Mouse (Mus musculus) intestine, embryonic 15.5 days (tissue): ENCODE measurements around the gene Max. TPM values are rescaled to one million over a fixed set of nuclear protein-coding genes. Genes with fewer than 3 reads are reported as not detected.

Experiments used
- ATAC-seq: fragments of 200-750 bp; cut with Nextera tagmentation; 2 replicates; pipeline ENCODE4 v1.8.0; 2017; ENCODE audit warnings: moderate TSS enrichment, moderate library complexity
- H3K27ac ChIP-seq: fragments of 300-500 bp; sonication (generic); 2 replicates; pipeline ENCODE4 v1.5.1; 2015; ENCODE audit warnings: mild to moderate bottlenecking, inconsistent platforms
- H3K27me3 ChIP-seq: fragments of 300-500 bp; sonication (generic); replicated peaks from 2 replicates; pipeline ENCODE4 v1.6.1; 2015; ENCODE audit warnings: inconsistent platforms
- H3K36me3 ChIP-seq: fragments of 300-500 bp; sonication (generic); 2 replicates; pipeline ENCODE4 v1.6.1; 2015; ENCODE audit warnings: inconsistent platforms
- H3K4me1 ChIP-seq: fragments of 300-500 bp; sonication (generic); replicated peaks from 2 replicates; pipeline ENCODE4 v1.6.1; 2015; ENCODE audit warnings: inconsistent platforms
- H3K4me2 ChIP-seq: fragments of 300-500 bp; sonication (generic); replicated peaks from 2 replicates; pipeline ENCODE4 v1.6.1; 2015; ENCODE audit warnings: mild to moderate bottlenecking, inconsistent platforms
- H3K4me3 ChIP-seq: fragments of 300-500 bp; sonication (generic); replicated peaks from 2 replicates; pipeline ENCODE4 v1.5.1; 2015; ENCODE audit warnings: inconsistent platforms
- H3K9ac ChIP-seq: fragments of 300-500 bp; sonication (generic); 2 replicates; pipeline ENCODE4 v1.6.1; 2015; ENCODE audit warnings: inconsistent platforms
- H3K9me3 ChIP-seq: fragments of 300-500 bp; sonication (generic); 2 replicates; pipeline ENCODE4 v1.6.1; 2016; ENCODE audit warnings: inconsistent platforms
- WGBS: fragments of 180-500 bp; shearing (Covaris S2); methylation state at CpG from one replicate; pipeline ENCODE4 v1.1.7; 2015; 5-methylcytosine and 5-hydroxymethylcytosine counted together
- polyA plus RNA-seq: library from polyadenylated mRNA; unstranded; fragments of >200 nt; fragmentation: Nextera tagmentation; extraction: Ambion mirVana; gene quantifications from 2 replicates; pipeline ENCODE4 v1.2.1, GENCODE M21; 2015

Gene Max
- polyA plus RNA-seq, 1 experiment from 2014 or later, result 13.1 TPM

- WGBS, result 84% methylated on average over 16 of the region's 16 CpGs
- no peaks in the 10 kb centered on the region for H3K27me3 ChIP-seq
- H3K9ac ChIP-seq, result no peak overlapping the region
- no peaks in the 10 kb centered on the region for H3K4me1 ChIP-seq
- H3K4me3 ChIP-seq, result no peak overlapping the region
- H3K36me3 ChIP-seq, result no peaks in the 10 kb centered on the region
- H3K27ac ChIP-seq, result no peak overlapping the region
- no peak for ATAC-seq
- no peaks in the 10 kb centered on the region for H3K9me3 ChIP-seq
- H3K4me2 ChIP-seq, result no peak overlapping the region
These were observed 50.8 kb downstream of the Max start for GRCm38 (mm10) chr12:76911171-76911726.

DNA sequence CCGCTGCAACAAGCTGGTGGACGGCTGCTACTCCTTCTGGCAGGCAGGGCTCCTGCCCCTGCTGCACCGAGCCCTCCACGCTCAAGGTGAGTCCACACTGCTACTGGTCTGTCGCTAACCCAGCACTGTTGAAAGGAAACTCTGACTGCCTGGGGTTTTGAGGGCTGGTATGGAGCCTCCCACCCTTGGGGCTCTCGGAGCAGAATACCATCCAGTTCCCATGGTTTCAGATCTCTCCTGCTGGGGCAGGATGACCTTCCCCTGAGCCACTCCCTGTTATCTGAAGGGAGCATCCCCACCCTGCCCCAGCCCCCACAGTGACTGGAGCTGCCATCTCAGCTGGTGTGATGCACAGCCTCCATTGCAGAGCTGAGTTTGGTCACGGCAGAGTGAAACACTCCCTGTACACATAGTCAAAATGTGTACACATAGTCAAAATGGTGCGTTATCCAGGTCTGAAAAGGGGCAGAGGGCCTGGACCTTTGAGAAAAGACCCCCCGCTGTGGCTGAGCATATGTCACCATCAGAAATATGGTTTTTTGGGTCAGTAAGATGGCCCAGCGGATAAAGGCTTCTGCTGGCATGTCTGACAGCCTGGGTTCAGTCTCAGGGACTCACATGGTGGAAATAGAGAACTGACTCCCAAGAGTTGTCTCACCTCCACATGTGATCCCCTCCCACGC, 51.6 kb downstream of the Max start:
- H3K27ac ChIP-seq, result no peak overlapping the region
- H3K9ac ChIP-seq, result no peak overlapping the region
- no peak overlapping the region for H3K4me3 ChIP-seq
- H3K4me1 ChIP-seq, result no peaks in the 10 kb centered on the region
- no peaks in the 10 kb centered on the region for H3K9me3 ChIP-seq
- ATAC-seq, result no peak; the same call in 1 of the 2 replicates
- H3K4me2 ChIP-seq, result no peak overlapping the region
- 85% methylated on average over 11 of the region's 11 CpGs for WGBS
- H3K36me3 ChIP-seq, result no peaks in the 10 kb centered on the region
- H3K27me3 ChIP-seq, result no peaks in the 10 kb centered on the region

GRCm38 (mm10) chr12:76909218-76909617, 52.8 kb downstream of the Max start:
- 68% methylated on average over 5 of the region's 5 CpGs for WGBS
- peak; percentile 78 for ATAC-seq

DNA sequence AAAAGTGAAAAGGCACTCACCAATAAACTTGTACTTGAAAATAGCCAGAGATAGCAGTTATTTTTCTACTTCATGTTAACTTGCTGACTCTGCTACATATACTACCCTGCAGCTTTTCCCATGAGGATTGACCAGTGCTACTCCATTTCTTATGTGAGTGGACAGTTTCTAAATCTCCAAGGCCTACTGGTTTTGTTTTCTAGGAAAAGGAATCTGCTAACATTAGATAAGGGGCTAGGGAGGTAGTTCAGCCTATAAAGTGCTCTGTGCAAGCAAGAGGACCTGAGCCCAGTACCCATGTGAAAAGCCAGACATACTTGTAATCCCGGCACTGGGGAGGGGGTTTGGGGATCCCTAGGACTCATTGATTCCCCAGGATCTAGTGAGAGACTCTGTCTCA, 55.7 kb downstream of the Max start:
- WGBS, result 85% methylated on average over 1 of the region's 1 CpGs
- Histone ChIP-seq H3K4me2 (no peak overlapping the region), H3K27ac (no peak overlapping the region), H3K36me3 (no peaks in the 10 kb centered on the region), H3K9ac (no peak overlapping the region), H3K4me1 (no peaks in the 10 kb centered on the region), H3K9me3 (no peaks in the 10 kb centered on the region), H3K4me3 (no peak overlapping the region), H3K27me3 (no peaks in the 10 kb centered on the region)
- ATAC-seq, result no peak

More at GRCm38 (mm10) chr12:76909218-76909617, 52.8 kb downstream of the Max start:
- no peak overlapping the region for H3K4me2 ChIP-seq
- H3K9me3 ChIP-seq, result no peaks in the 10 kb centered on the region
- no peaks in the 10 kb centered on the region for H3K4me1 ChIP-seq
- H3K9ac ChIP-seq, result no peak overlapping the region
- H3K27ac ChIP-seq, result no peak overlapping the region
- H3K36me3 ChIP-seq, result no peaks in the 10 kb centered on the region
- H3K4me3 ChIP-seq, result no peak overlapping the region
- H3K27me3 ChIP-seq, result no peaks in the 10 kb centered on the region

GRCm38 (mm10) chr12:76901508-76902294, 60.3 kb downstream of the Max start:
- H3K36me3 ChIP-seq, result no peaks in the 10 kb centered on the region; the same call in 1 of the 2 replicates
- no peak overlapping the region for H3K4me3 ChIP-seq
- no peaks in the 10 kb centered on the region for H3K9me3 ChIP-seq
- H3K27me3 ChIP-seq, result no peaks in the 10 kb centered on the region
- no peak overlapping the region for H3K27ac ChIP-seq
- WGBS, result 86% methylated on average over 3 of the region's 3 CpGs
- no peak overlapping the region for H3K4me2 ChIP-seq
- no peaks in the 10 kb centered on the region for H3K4me1 ChIP-seq
- H3K9ac ChIP-seq, result no peak overlapping the region
- ATAC-seq, result no peak

DNA sequence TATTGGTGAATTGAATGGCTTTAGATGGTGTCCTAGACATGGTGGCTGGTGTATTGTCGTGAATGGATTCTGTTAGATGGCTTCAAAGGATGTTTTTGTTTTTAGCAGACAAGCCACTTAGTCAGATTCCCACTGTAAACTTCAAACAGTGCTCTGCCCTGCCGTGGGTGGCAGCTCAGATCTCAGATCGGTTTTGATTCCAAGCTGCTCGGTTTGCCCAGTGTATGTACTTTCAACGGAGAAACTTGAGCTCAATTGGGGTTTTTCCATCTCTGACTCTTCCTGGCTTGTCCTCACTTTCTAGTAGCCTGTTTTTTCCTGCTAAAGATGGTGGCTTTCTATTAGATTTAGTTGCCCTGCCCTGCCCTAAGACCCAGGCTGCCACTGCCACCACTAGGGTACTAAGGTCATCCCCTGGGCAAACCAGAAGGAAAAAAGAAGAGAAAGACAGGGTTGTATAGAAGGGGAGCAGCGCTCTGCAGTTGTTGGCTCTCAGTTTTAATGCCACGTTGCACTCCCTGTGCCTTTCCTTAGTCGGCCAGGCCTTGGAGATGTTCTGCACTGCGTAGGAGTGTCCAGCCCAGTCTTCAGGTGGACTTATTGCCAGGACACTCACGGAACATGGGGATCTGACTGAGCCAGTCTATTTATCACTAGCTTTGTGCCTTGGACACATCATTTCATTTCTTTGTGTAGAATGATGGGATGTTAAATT, 62.6 kb downstream of the Max start:
- Histone ChIP-seq H3K36me3 (no peaks in the 10 kb centered on the region; the same call in 1 of the 2 replicates), H3K27ac (no peak overlapping the region), H3K4me3 (no peak overlapping the region), H3K4me1 (no peaks in the 10 kb centered on the region), H3K27me3 (no peaks in the 10 kb centered on the region), H3K4me2 (no peak overlapping the region), H3K9me3 (no peaks in the 10 kb centered on the region), H3K9ac (no peak overlapping the region)
- ATAC-seq, result no peak
- 84% methylated on average over 10 of the region's 10 CpGs for WGBS

DNA sequence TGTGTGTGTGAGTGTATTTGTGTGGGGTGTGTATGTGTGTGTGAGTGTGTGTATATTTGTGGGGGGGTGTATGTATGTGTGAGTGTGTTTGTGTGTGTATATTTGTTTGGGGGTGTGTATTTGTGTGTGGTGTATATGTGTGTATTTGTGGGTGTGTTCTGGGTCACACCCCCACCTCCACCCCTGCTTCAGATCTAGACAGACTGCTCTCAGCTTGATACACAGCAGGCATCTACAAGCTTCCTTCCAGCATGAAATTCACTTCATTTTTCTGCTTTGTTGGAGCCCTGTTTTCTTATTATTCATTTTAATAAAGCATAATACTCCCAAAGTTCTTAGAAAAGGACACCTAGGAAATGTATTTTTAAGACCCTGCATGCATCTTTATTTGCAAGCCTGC, 63.9 kb downstream of the Max start:
- H3K4me3 ChIP-seq, result no peak overlapping the region
- H3K9me3 ChIP-seq, result no peaks in the 10 kb centered on the region
- no peak overlapping the region for H3K9ac ChIP-seq
- H3K27ac ChIP-seq, result no peak overlapping the region
- H3K27me3 ChIP-seq, result no peaks in the 10 kb centered on the region
- no peaks in the 10 kb centered on the region; the same call in 1 of the 2 replicates for H3K36me3 ChIP-seq
- no peak for ATAC-seq
- H3K4me2 ChIP-seq, result no peak overlapping the region
- no peaks in the 10 kb centered on the region for H3K4me1 ChIP-seq

DNA sequence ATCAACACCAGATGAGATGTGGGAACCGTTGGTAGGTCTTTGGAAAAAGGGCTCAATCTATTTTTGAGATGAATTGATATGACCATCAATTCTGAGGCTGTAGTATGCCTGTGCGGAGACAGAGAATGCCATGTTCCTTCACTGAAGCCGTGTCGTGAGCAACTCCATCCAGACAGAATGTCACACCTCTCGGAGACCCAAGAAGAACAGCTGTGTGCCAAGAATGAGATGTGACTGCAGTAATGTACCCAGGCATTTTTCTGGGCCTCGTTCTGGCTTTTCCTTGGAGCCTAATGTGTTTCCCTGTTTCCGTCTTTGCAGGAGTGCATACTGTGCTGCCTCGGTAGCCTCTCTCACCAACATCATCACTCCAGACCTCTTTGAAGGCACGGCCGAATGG, 65.0 kb downstream of the Max start:
- no peak overlapping the region for H3K4me3 ChIP-seq
- WGBS, result 88% methylated on average over 10 of the region's 10 CpGs
- no peak for ATAC-seq

GRCm38 (mm10) chr12:76896566-76896965, 65.4 kb downstream of the Max start:
- no peak overlapping the region for H3K4me2 ChIP-seq
- H3K4me3 ChIP-seq, result no peak overlapping the region
- H3K36me3 ChIP-seq, result no peaks in the 10 kb centered on the region; the same call in 1 of the 2 replicates
- 89% methylated on average over 4 of the region's 4 CpGs for WGBS
- H3K27ac ChIP-seq, result no peak overlapping the region
- no peaks in the 10 kb centered on the region for H3K27me3 ChIP-seq
- ATAC-seq, result no peak
- no peak overlapping the region for H3K9ac ChIP-seq
- H3K9me3 ChIP-seq, result no peaks in the 10 kb centered on the region
- no peaks in the 10 kb centered on the region for H3K4me1 ChIP-seq

More for the DNA sequence above, 65.0 kb downstream of the Max start:
- no peaks in the 10 kb centered on the region for H3K4me1 ChIP-seq
- no peaks in the 10 kb centered on the region; the same call in 1 of the 2 replicates for H3K36me3 ChIP-seq
- no peak overlapping the region for H3K9ac ChIP-seq
- no peak overlapping the region for H3K4me2 ChIP-seq
- H3K27ac ChIP-seq, result no peak overlapping the region
- H3K27me3 ChIP-seq, result no peaks in the 10 kb centered on the region
- no peaks in the 10 kb centered on the region for H3K9me3 ChIP-seq

DNA sequence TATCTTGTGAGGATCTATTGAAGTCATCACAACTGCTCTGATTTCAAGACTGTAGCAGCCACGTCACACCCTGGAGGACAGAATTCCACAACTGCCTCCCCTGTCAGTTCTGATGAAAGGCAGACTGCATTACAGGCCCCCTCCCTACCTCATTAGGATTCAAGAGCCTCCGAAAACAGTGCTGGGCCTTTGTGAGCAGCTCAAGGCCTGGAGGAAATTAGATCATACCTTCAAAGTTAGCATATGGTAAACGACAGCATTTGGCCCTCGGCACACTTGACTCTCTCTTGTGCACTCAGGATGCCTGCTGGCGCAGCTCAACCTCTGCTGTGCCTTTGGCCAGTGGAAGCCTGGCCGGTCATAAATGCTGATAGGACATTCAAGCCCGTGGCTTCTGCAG, 66.2 kb downstream of the Max start:
- Histone ChIP-seq H3K36me3 (no peaks in the 10 kb centered on the region; the same call in 1 of the 2 replicates), H3K27me3 (no peaks in the 10 kb centered on the region), H3K9me3 (no peaks in the 10 kb centered on the region), H3K9ac (no peak overlapping the region), H3K4me1 (no peaks in the 10 kb centered on the region), H3K4me2 (no peak overlapping the region), H3K4me3 (no peak overlapping the region), H3K27ac (no peak overlapping the region)
- WGBS, result 39% methylated on average over 7 of the region's 7 CpGs
- ATAC-seq, result peak; percentile 17; the same call in 1 of the 2 replicates

DNA sequence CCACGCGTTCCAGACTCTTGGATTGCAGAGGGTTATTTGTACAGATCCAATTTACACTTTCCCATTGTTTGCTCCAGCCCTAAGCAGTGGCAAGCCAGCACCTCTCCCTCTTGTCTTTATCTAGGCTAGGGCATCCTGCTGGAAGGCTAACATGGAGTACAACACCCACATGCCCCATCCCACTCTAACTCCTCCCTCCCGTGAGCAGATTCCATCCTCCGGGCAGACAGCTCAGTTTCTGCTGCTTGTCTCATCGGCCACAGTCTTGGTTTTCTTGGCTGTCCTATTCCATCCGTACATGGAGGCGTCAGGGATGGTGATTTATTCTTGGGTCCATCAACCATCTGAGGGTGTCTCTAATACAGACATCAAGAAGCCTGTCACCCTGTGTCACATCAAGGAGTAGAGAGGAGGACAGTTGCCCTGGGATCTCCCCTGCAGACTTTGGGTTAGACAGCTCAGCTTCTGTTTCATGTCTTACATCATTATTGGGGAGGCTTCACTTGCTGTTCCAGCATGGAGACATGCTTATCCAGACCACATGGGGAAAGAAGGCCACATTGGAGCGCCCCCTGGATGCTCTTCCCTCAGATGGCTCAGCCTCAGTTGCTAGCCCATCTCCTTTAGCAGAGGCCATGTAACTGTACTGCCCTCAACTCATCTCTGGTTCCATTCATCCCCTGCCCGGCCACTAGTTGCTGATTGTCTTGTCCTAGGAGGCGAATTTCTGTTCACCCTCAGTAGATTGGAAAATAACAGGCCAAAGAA, 67.0 kb downstream of the Max start:
- H3K4me2 ChIP-seq, result no peak overlapping the region
- 73% methylated on average over 10 of the region's 10 CpGs for WGBS
- no peaks in the 10 kb centered on the region for H3K4me1 ChIP-seq

More for the DNA sequence above, 67.0 kb downstream of the Max start:
- no peak overlapping the region for H3K4me3 ChIP-seq
- no peak for ATAC-seq
- H3K27me3 ChIP-seq, result no peaks in the 10 kb centered on the region
- H3K27ac ChIP-seq, result no peak overlapping the region
- H3K36me3 ChIP-seq, result no peaks in the 10 kb centered on the region; the same call in 1 of the 2 replicates
- no peaks in the 10 kb centered on the region for H3K9me3 ChIP-seq
- H3K9ac ChIP-seq, result no peak overlapping the region
